Mouse (Mus musculus): ENCODE data around the gene Lrrc41.

The Lrrc41 gene

GRCm38 (mm10) chr4:116077240-116078095 is 2.4 kb downstream of the Lrrc41 start:
- no peak for DNase-seq (ENCODE audit: low spot score)

- DNase-seq (ENCODE audit: low spot score): no peak
These were observed 13.6 kb downstream of the Lrrc41 start for GRCm38 (mm10) chr4:116088510-116089249.

- DNase-seq (ENCODE audit: low spot score): no peak
These were observed 21.2 kb downstream of the Lrrc41 start for GRCm38 (mm10) chr4:116096291-116096690.

GRCm38 (mm10) chr4:116097211-116097610 is 22.1 kb downstream of the Lrrc41 start:
- no peak for DNase-seq (ENCODE audit: low spot score)

GRCm38 (mm10) chr4:116100959-116101358 is 25.9 kb downstream of the Lrrc41 start:
- no peak for DNase-seq (ENCODE audit: low spot score)

- no peak for DNase-seq (ENCODE audit: low spot score)
These were observed 30.2 kb downstream of the Lrrc41 start for GRCm38 (mm10) chr4:116105278-116105677.

GRCm38 (mm10) chr4:116110695-116111094 is 35.6 kb downstream of the Lrrc41 start:
- no peak for DNase-seq (ENCODE audit: low spot score)

- no peak for DNase-seq (ENCODE audit: low spot score)
These were observed 36.4 kb downstream of the Lrrc41 start for GRCm38 (mm10) chr4:116111486-116111885.

- DNase-seq (ENCODE audit: low spot score): no peak
These were observed 47.7 kb downstream of the Lrrc41 start for GRCm38 (mm10) chr4:116122762-116123161.

GRCm38 (mm10) chr4:116123602-116124519 is 48.8 kb downstream of the Lrrc41 start, which contains the start of the genes Rad54l and Pomgnt1:
Rad54l (minus strand) TSS chr4:116123690.
Pomgnt1 (plus strand) TSS chr4:116123840.
- peak; percentile 98 for DNase-seq (ENCODE audit: low spot score)

GRCm38 (mm10) chr4:116125803-116126386 is 50.8 kb downstream of the Lrrc41 start:
- DNase-seq (ENCODE audit: low spot score): no peak

GRCm38 (mm10) chr4:116127956-116128355 is 52.9 kb downstream of the Lrrc41 start:
- DNase-seq (ENCODE audit: low spot score): no peak

GRCm38 (mm10) chr4:116133126-116133525 is 58.1 kb downstream of the Lrrc41 start:
- no peak for DNase-seq (ENCODE audit: low spot score)

- peak; percentile 72 for DNase-seq (ENCODE audit: low spot score)
These were observed 59.9 kb downstream of the Lrrc41 start for GRCm38 (mm10) chr4:116134990-116135389.

GRCm38 (mm10) chr4:116137421-116137996 is 62.4 kb downstream of the Lrrc41 start:
- DNase-seq (ENCODE audit: low spot score): no peak

GRCm38 (mm10) chr4:116140801-116141574 is 65.9 kb downstream of the Lrrc41 start:
- no peak for DNase-seq (ENCODE audit: low spot score)

- no peak for DNase-seq (ENCODE audit: low spot score)
These were observed 66.7 kb downstream of the Lrrc41 start for GRCm38 (mm10) chr4:116141736-116142135.

GRCm38 (mm10) chr4:116142269-116142668 is 67.2 kb downstream of the Lrrc41 start:
- no peak for DNase-seq (ENCODE audit: low spot score)

- DNase-seq (ENCODE audit: low spot score): no peak
These were observed 68.3 kb downstream of the Lrrc41 start for GRCm38 (mm10) chr4:116143317-116143811.
